Mouse (Mus musculus): ENCODE data around the gene Srgap3. TPM values are rescaled to one million over a fixed set of nuclear protein-coding genes. Genes with fewer than 3 reads are reported as not detected.

Srgap3 gene
- total and polyA plus RNA-seq, 2 experiments from 2014 or later = 21.2 to 56.7 TPM

GRCm38 (mm10) chr6:112809658-112810520 lies 137.2 kb downstream of the Srgap3 start:
- H3K9ac ChIP-seq = peak overlapping the region; percentile 22; the same call in 1 of the 2 replicates

GRCm38 (mm10) chr6:112808738-112809137 lies 138.3 kb downstream of the Srgap3 start:
- WGBS = 53% methylated on average over 9 of the region's 9 CpGs
- no peak overlapping the region for H3K4me3 ChIP-seq (ENCODE audit: low read depth, low read length)
- no peaks in the 10 kb centered on the region for H3K36me3 ChIP-seq (ENCODE audit: insufficient read depth)
- H3K27me3 ChIP-seq (ENCODE audit: insufficient read depth, low read length) = no peaks in the 10 kb centered on the region
- H3K9me3 ChIP-seq (ENCODE audit: low read length) = no peaks in the 10 kb centered on the region
- H3K9ac ChIP-seq = no peak overlapping the region
- H3K27ac ChIP-seq (ENCODE audit: low read depth, low read length) = peak overlapping the region; percentile 40; the same call in 1 of the 2 replicates
- H3K4me2 ChIP-seq (ENCODE audit: low read depth) = no peak overlapping the region
- no peak for TF ChIP-seq CTCF (IDR thresholded peaks at IDR 0.05; ENCODE audit: low read depth)
- H3K4me1 ChIP-seq (ENCODE audit: insufficient read depth) = peaks cover 17% of the 10 kb centered on the region
- ATAC-seq (no peak), DNase-seq (no peak)

More at GRCm38 (mm10) chr6:112809658-112810520, 137.2 kb downstream of the Srgap3 start:
- 7% methylated on average over 15 of the region's 15 CpGs for WGBS
- TF ChIP-seq CTCF (IDR thresholded peaks at IDR 0.05; ENCODE audit: low read depth) = no peak
- H3K36me3 ChIP-seq (ENCODE audit: insufficient read depth) = 0 out of 2 replicates have a peak, but pooled peaks cover 7% of the 10 kb centered on the region
- H3K27me3 ChIP-seq (ENCODE audit: insufficient read depth, low read length) = no peaks in the 10 kb centered on the region
- H3K4me3 ChIP-seq (ENCODE audit: low read depth, low read length) = no peak overlapping the region
- H3K9me3 ChIP-seq (ENCODE audit: low read length) = no peaks in the 10 kb centered on the region
- DNase-seq (peak; percentile 70), ATAC-seq (peak; percentile 90)
- peaks cover 17% of the 10 kb centered on the region for H3K4me1 ChIP-seq (ENCODE audit: insufficient read depth)
- H3K27ac ChIP-seq (ENCODE audit: low read depth, low read length) = peak overlapping the region; percentile 70
- H3K4me2 ChIP-seq (ENCODE audit: low read depth) = no peak overlapping the region

DNA sequence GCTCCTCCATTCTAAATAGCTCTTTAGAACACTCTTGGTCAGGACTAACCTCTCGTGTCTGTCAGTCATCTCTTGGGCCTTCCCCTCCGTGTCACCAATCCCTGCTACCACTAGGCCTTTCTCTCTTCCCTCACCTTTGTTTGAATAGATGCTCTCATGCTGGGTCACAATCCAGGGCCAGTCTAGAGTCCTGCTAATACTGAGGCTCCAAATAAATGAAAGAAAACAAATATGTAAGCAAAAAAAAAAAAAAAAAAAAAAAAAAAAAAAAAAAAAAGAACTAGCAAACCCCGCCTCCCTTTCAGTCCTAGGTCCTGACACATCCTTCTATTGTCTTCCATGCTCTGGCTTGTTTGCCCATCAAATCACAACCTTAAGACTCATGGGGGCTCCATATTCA lies 145.1 kb downstream of the Srgap3 start:
- H3K9ac ChIP-seq = no peak overlapping the region
- H3K36me3 ChIP-seq (ENCODE audit: insufficient read depth) = no peaks in the 10 kb centered on the region; the same call in 1 of the 2 replicates
- no peak overlapping the region for H3K4me3 ChIP-seq (ENCODE audit: low read depth, low read length)
- WGBS = 79% methylated on average over 3 of the region's 3 CpGs
- no peak for TF ChIP-seq CTCF (IDR thresholded peaks at IDR 0.05; ENCODE audit: low read depth)
- ATAC-seq = no peak
- H3K4me1 ChIP-seq (ENCODE audit: insufficient read depth) = no peaks in the 10 kb centered on the region
- H3K4me2 ChIP-seq (ENCODE audit: low read depth) = no peak overlapping the region
- DNase-seq = no peak
- H3K9me3 ChIP-seq (ENCODE audit: low read length) = no peaks in the 10 kb centered on the region
- no peak overlapping the region for H3K27ac ChIP-seq (ENCODE audit: low read depth, low read length)
- no peaks in the 10 kb centered on the region for H3K27me3 ChIP-seq (ENCODE audit: insufficient read depth, low read length)

GRCm38 (mm10) chr6:112798378-112798777 lies 148.7 kb downstream of the Srgap3 start:
- no peak for TF ChIP-seq CTCF (IDR thresholded peaks at IDR 0.05; ENCODE audit: low read depth)
- no peaks in the 10 kb centered on the region for H3K27me3 ChIP-seq (ENCODE audit: insufficient read depth, low read length)
- H3K4me2 ChIP-seq (ENCODE audit: low read depth) = no peak overlapping the region
- no peaks in the 10 kb centered on the region for H3K4me1 ChIP-seq (ENCODE audit: insufficient read depth)
- DNase-seq (no peak), ATAC-seq (no peak)
- no peaks in the 10 kb centered on the region for H3K9me3 ChIP-seq (ENCODE audit: low read length)
- 79% methylated on average over 5 of the region's 5 CpGs for WGBS
- H3K9ac ChIP-seq = no peak overlapping the region
- no peak overlapping the region for H3K4me3 ChIP-seq (ENCODE audit: low read depth, low read length)
- no peaks in the 10 kb centered on the region; the same call in none of the 2 replicates for H3K36me3 ChIP-seq (ENCODE audit: insufficient read depth)
- H3K27ac ChIP-seq (ENCODE audit: low read depth, low read length) = no peak overlapping the region

DNA sequence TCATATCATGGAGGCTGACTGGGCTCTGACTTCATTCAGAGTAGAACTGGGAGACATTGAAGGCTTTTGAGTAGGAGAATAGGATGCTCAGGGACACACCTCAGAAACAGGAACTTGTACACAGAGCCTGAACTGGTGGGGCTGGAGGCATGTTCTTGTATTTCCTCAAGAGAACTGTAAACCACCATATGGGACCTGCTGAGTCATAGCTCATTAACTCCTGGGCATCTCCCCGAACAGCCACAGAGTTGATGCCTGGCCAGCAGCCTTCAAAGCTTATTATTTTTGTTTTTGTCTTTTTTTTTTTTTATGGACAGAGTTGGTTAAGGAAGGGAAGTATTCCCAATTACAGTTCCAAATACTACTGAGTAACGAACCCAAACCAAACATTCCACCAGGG lies 150.5 kb downstream of the Srgap3 start:
- no peak overlapping the region for H3K27ac ChIP-seq (ENCODE audit: low read depth, low read length)
- no peaks in the 10 kb centered on the region for H3K9me3 ChIP-seq (ENCODE audit: low read length)
- 55% methylated on average over 2 of the region's 2 CpGs for WGBS
- H3K27me3 ChIP-seq (ENCODE audit: insufficient read depth, low read length) = no peaks in the 10 kb centered on the region
- no peak for DNase-seq
- H3K36me3 ChIP-seq (ENCODE audit: insufficient read depth) = no peaks in the 10 kb centered on the region; the same call in none of the 2 replicates
- H3K4me3 ChIP-seq (ENCODE audit: low read depth, low read length) = no peak overlapping the region
- no peak for TF ChIP-seq CTCF (IDR thresholded peaks at IDR 0.05; ENCODE audit: low read depth)
- no peaks in the 10 kb centered on the region for H3K4me1 ChIP-seq (ENCODE audit: insufficient read depth)
- H3K4me2 ChIP-seq (ENCODE audit: low read depth) = no peak overlapping the region
- H3K9ac ChIP-seq = no peak overlapping the region
- ATAC-seq = no peak

GRCm38 (mm10) chr6:112793887-112794286 lies 153.2 kb downstream of the Srgap3 start:
- Histone ChIP-seq H3K27me3 (ENCODE audit: insufficient read depth, low read length) (no peaks in the 10 kb centered on the region), H3K4me2 (ENCODE audit: low read depth) (no peak overlapping the region)

DNA sequence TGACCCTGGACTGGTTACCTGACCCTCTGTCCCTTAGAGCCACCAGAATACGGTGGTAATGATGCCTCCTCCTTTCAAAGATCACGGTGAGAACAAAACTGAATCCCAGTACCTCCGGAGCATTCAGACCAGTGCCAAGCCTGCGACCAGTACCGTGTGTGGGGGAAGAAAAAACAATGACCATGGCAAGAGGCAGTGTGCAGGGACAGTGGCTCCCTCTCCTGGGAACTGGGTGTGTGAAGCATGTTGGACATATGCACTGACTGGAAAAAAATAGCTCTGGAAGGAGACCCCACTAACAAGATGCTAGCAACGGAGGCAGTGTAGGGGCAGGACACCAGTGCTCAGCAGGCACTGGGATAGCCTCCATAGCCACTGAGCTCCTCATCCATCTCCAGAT lies 157.2 kb downstream of the Srgap3 start:
- ATAC-seq = peak; percentile 36; the same call in 1 of the 2 replicates
- no peaks in the 10 kb centered on the region for H3K27me3 ChIP-seq (ENCODE audit: insufficient read depth, low read length)
- 0 out of 2 replicates have a peak overlapping the region, but pooled peaks have one; percentile 0 for H3K27ac ChIP-seq (ENCODE audit: low read depth, low read length)
- no peak overlapping the region for H3K9ac ChIP-seq
- peak; percentile 38 for TF ChIP-seq CTCF (IDR thresholded peaks at IDR 0.05; ENCODE audit: low read depth)
- 53% methylated on average over 6 of the region's 6 CpGs for WGBS
- no peak overlapping the region for H3K4me3 ChIP-seq (ENCODE audit: low read depth, low read length)
- H3K4me1 ChIP-seq (ENCODE audit: insufficient read depth) = no peaks in the 10 kb centered on the region
- DNase-seq = no peak
- no peak overlapping the region for H3K4me2 ChIP-seq (ENCODE audit: low read depth)
- H3K36me3 ChIP-seq (ENCODE audit: insufficient read depth) = no peaks in the 10 kb centered on the region; the same call in 1 of the 2 replicates
- H3K9me3 ChIP-seq (ENCODE audit: low read length) = no peaks in the 10 kb centered on the region

More at GRCm38 (mm10) chr6:112793887-112794286, 153.2 kb downstream of the Srgap3 start:
- Histone ChIP-seq H3K4me3 (ENCODE audit: low read depth, low read length) (no peak overlapping the region), H3K27ac (ENCODE audit: low read depth, low read length) (no peak overlapping the region), H3K4me1 (ENCODE audit: insufficient read depth) (no peaks in the 10 kb centered on the region), H3K9ac (no peak overlapping the region), H3K36me3 (ENCODE audit: insufficient read depth) (no peaks in the 10 kb centered on the region; the same call in 1 of the 2 replicates), H3K9me3 (ENCODE audit: low read length) (no peaks in the 10 kb centered on the region)
- DNase-seq = no peak
- TF ChIP-seq CTCF (IDR thresholded peaks at IDR 0.05; ENCODE audit: low read depth) = no peak
- WGBS = 93% methylated on average over 5 of the region's 5 CpGs
- no peak for ATAC-seq
